Mouse (Mus musculus) liver, adult 2 months (tissue): ENCODE measurements at regions not wholly inside any gene's neighbourhood (a gene's known extent, or its start where the extent isn't known, plus 50 kb on each side); places are given as distances from the start of the nearest gene placed in this dataset.

Source experiments
- CTCF ChIP-seq: fragments of 200-500 bp; IDR thresholded peaks from 2 replicates; pipeline ENCODE4 v1.5.1; 2011; ENCODE audit warnings: low read depth, low read length, control low read depth
- POLR2A ChIP-seq: fragments of 200-500 bp; IDR thresholded peaks from 2 replicates; pipeline ENCODE4 v1.6.1; 2011; ENCODE audit warnings: low read length, control low read depth; ENCODE audit not compliant: insufficient read depth; ENCODE audit errors: extremely low read depth

DNA sequence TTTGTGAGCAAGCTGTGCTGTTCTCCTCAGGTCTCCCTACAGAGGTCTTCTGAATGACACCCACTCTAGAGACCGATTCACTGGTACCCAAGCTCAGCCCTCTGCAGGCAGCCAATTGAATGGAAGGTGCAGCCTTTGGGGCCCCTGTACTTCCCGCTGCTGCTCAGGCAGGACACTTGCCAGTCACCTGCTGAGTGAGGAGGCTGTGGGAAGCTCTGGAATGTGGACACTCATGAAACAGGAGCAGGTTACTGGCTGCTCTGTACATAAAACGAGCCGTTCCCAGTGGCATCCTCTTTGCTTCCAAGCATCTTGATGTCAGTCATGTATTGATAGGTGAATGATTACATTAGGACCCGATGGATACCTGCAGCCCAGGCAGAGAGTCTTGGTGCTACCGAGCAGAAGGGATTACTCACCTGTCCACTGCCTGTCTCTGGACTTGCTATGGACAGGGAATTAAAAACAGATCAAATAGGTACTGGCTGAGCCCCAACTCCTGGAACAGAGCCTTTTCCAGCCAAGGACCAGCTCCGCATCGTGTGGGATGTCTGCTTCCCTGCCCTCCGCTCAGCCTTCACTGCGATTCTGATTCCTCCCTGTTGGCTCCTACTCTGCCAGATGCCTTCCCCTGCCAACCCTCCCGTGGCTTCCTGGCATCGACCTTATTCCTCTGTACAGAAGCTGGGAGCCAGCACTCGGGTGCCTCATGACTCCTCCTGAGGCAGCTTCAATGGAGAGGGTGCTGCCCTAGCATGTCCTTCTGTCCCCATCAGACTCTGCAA is 593.2 kb downstream of the Tbc1d22a start:
- no peak for TF ChIP-seq CTCF
- TF ChIP-seq POLR2A = no peak
